Mouse (Mus musculus) liver, embryonic 14.5 days (tissue): ENCODE results near the gene Il6ra. TPM values are rescaled to one million over a fixed set of nuclear protein-coding genes. Genes with fewer than 3 reads are reported as not detected.

Experiments used
- ATAC-seq: fragments of 200-750 bp; cut with Nextera tagmentation; 2 replicates; pipeline ENCODE4 v1.8.0; 2017; ENCODE audit warnings: moderate number of reproducible peaks, mild to moderate bottlenecking, moderate library complexity; ENCODE audit not compliant: insufficient read depth
- DNase-seq, 3 experiments: peaks; one replicate each; pipeline ENCODE4 v3.0.0-alpha.2; 2012 to 2013; ENCODE audit warnings: low read depth in 3 of 3, low spot score in 3 of 3
- H3K27ac ChIP-seq: fragments of 300-500 bp; sonication (generic); 2 replicates; pipeline ENCODE4 v1.5.1; 2014; ENCODE audit warnings: moderate library complexity, mild to moderate bottlenecking, control low read depth, inconsistent platforms
- H3K27me3 ChIP-seq: fragments of 300-500 bp; sonication (generic); 2 replicates; pipeline ENCODE4 v1.6.1; 2014; ENCODE audit warnings: mild to moderate bottlenecking, low read length, moderate library complexity; ENCODE audit not compliant: control insufficient read depth, insufficient read depth
- H3K36me3 ChIP-seq: fragments of 300-500 bp; sonication (generic); replicated peaks from 2 replicates; pipeline ENCODE4 v1.6.1; 2014; ENCODE audit warnings: low read depth; ENCODE audit not compliant: control insufficient read depth, insufficient read depth
- H3K4me1 ChIP-seq, 2 experiments: fragments of 200-500 bp in 1 of 2; fragments of 300-500 bp in 1 of 2; sonication (generic) in 1 of 2; replicated peaks; 2 replicates each; pipeline ENCODE4 v1.6.1; 2012 to 2014; ENCODE audit warnings: antibody characterized with exemption in 1 of 2, inconsistent platforms in 1 of 2, low read length in 1 of 2; ENCODE audit not compliant: control insufficient read depth in 2 of 2, insufficient read depth in 2 of 2
- H3K4me2 ChIP-seq: fragments of 300-500 bp; sonication (generic); 2 replicates; pipeline ENCODE4 v1.6.1; 2014; ENCODE audit warnings: low read depth, mild to moderate bottlenecking, control low read depth, moderate library complexity
- H3K4me3 ChIP-seq, 2 experiments: fragments of 200-500 bp in 1 of 2; fragments of 300-500 bp in 1 of 2; sonication (generic) in 1 of 2; 2 replicates each; pipeline ENCODE4 v1.5.1; 2012 to 2014; ENCODE audit warnings: low read depth in 2 of 2, low read length in 2 of 2, mild to moderate bottlenecking in 2 of 2, control low read depth in 1 of 2, inconsistent platforms in 1 of 2, moderate library complexity in 1 of 2; ENCODE audit not compliant: insufficient read depth in 1 of 2
- H3K9ac ChIP-seq: fragments of 300-500 bp; sonication (generic); replicated peaks from 2 replicates; pipeline ENCODE4 v1.6.1; 2014; ENCODE audit warnings: mild to moderate bottlenecking, control low read depth, moderate library complexity
- H3K9me3 ChIP-seq: fragments of 300-500 bp; sonication (generic); 2 replicates; pipeline ENCODE4 v1.6.1; 2016; ENCODE audit warnings: low read length, mixed read lengths; ENCODE audit not compliant: control insufficient read depth
- CTCF ChIP-seq: IDR thresholded peaks from 2 replicates; pipeline ENCODE4 v1.5.1; 2016; ENCODE audit warnings: antibody characterized with exemption, low read depth, control low read depth
- EP300 ChIP-seq: IDR thresholded peaks from 2 replicates; pipeline ENCODE4 v1.6.1; 2016; ENCODE audit warnings: antibody characterized with exemption, low read depth
- WGBS: fragments of 180-500 bp; shearing (Covaris S2); extraction: QIAGEN DNeasy Blood & Tissue Kit; methylation state at CpG from one replicate; pipeline ENCODE4 v1.1.7; 2014; ENCODE audit not compliant: insufficient replicate concordance; 5-methylcytosine and 5-hydroxymethylcytosine counted together
- polyA plus RNA-seq, 2 experiments: library from polyadenylated mRNA; depleted of rRNA in 1 of 2; stranded (reverse) in 1 of 2; unstranded in 1 of 2; fragments of >200 nt; fragmentation: Nextera tagmentation in 1 of 2; extraction: Ambion mirVana in 1 of 2; gene quantifications; 2 replicates each; pipeline versions ENCODE4 v1.2.1 to v1.2.3; 2012 to 2014

Gene Il6ra
- polyA plus RNA-seq, 2 experiments, result 1.2 to 1.9 TPM

DNA sequence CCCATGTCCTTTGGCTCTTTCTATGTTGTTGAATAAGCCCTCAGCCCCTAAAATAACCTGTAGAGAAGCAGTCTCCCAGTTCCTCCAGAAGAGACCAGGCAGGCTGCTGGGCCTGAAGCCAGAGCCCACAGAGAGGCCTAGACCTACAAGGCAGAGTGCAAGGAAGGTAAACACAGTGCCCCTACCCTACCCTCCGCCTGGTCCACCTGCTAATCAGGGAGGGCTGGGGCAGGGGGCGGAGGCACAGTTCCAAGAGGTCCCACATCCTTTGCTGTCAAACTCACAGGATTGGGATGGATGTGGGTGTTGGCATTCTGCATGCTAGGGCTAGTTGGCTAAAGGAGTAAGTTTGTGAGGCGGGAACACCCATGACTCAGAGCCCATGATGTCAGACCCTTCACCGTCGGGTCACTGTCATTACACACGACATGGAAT lies 871 bp downstream of the Il6ra start:
- Histone ChIP-seq H3K4me3 (peak overlapping the region; percentile 44 to 55; a peak in 3 of 4 replicates), H3K4me2 (peak overlapping the region; percentile 75), H3K27ac (no peak overlapping the region), H3K4me1 (peaks cover 0 to 9% of the 10 kb centered on the region in 2 experiments; a peak in 2 of 4 replicates), H3K9me3 (no peaks in the 10 kb centered on the region), H3K9ac (no peak overlapping the region), H3K27me3 (peaks cover 31% of the 10 kb centered on the region), H3K36me3 (no peaks in the 10 kb centered on the region)
- no peak for TF ChIP-seq CTCF
- TF ChIP-seq EP300, result no peak
- ATAC-seq (no peak), DNase-seq (no peak)
- WGBS, result 31% methylated on average over 6 of the region's 6 CpGs

DNA sequence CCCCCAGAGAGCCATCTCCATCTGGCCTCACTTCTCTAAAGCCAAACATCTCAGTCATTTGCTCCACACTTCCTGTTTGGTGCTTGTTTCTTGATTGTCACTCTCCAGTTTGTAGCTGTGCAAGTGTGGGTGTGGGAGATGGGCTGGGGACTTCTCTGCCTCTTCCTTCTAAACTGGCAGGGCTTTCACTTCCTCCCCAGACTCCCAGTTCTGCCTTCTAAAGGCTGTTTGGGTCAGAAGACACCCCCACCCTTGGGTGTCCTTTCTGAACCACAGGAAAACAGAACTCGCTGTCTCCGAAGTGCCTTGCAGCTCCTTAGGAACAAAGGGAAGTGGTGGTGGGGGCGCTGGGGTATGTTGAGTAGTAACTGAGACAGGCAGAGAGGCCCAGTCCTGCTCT lies 1.8 kb downstream of the Il6ra start:
- TF ChIP-seq CTCF, result no peak
- no peak for TF ChIP-seq EP300
- H3K27me3 ChIP-seq, result peaks cover 31% of the 10 kb centered on the region
- H3K4me3 ChIP-seq, result no peak overlapping the region
- no peak overlapping the region for H3K9ac ChIP-seq
- no peak overlapping the region for H3K27ac ChIP-seq
- ATAC-seq (no peak), DNase-seq (peak in 1 of 3 experiments; percentile 39)
- WGBS, result 27% methylated on average over 3 of the region's 3 CpGs
- H3K4me2 ChIP-seq, result no peak overlapping the region
- H3K4me1 ChIP-seq, result peaks cover 0 to 9% of the 10 kb centered on the region in 2 experiments; a peak in 2 of 4 replicates
- no peaks in the 10 kb centered on the region for H3K9me3 ChIP-seq
- H3K36me3 ChIP-seq, result no peaks in the 10 kb centered on the region

DNA sequence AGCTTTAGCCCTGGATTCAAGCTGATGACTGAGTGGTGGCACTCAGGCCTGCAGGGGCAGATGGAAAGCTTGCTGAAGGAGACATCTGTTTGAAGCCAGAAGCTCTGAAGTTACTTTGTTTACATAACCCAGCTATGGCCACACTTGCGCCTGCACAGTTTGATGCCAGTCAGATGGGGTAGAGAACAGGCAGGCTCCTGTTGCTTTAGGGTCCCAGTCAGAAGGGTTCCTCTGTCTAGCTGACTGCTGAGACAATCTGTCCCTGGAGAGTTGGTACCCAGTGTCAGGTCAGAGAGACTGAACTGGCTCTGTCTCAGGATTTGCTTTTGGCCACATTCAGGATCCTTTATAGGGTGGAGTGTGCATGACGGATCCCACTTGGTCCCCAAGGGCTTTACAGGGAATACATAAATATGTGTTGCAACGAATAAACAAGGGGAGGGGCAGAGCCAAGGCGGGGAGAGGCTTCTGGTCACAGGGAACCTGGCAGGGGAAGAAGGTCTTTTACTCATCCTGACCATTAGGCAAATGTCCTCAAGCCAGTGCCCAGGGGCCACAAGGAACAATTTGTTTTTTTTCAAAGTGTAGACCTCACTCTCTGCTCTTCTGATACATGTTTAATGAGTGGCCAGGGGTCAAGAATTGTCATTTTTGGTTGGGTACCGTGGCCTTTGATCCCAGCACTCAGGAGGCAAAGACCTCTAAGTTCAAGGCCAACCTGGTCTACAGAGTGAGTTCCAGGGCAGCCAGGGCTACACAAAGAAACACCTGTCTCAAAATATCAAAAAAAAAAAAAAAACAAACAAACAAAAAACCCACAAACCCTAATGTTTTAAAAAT lies 3.1 kb downstream of the Il6ra start:
- Histone ChIP-seq H3K9ac (no peak overlapping the region), H3K27ac (no peak overlapping the region)

GRCm38 (mm10) chr3:89908836-89909235 lies 4.2 kb downstream of the Il6ra start:
- no peaks in the 10 kb centered on the region for H3K9me3 ChIP-seq
- peaks cover 0 to 19% of the 10 kb centered on the region in 2 experiments; a peak in 2 of 4 replicates for H3K4me1 ChIP-seq
- H3K4me2 ChIP-seq, result no peak overlapping the region
- WGBS, result 64% methylated on average over 6 of the region's 6 CpGs
- H3K27ac ChIP-seq, result no peak overlapping the region
- ATAC-seq (no peak), DNase-seq (no peak)
- H3K4me3 ChIP-seq, result no peak overlapping the region
- TF ChIP-seq EP300 (no peak), CTCF (no peak)
- peaks cover 23% of the 10 kb centered on the region for H3K27me3 ChIP-seq
- H3K36me3 ChIP-seq, result no peaks in the 10 kb centered on the region
- H3K9ac ChIP-seq, result no peak overlapping the region

More for the DNA sequence above, 3.1 kb downstream of the Il6ra start:
- no peak overlapping the region for H3K4me3 ChIP-seq
- peaks cover 31% of the 10 kb centered on the region for H3K27me3 ChIP-seq
- no peaks in the 10 kb centered on the region for H3K9me3 ChIP-seq
- peaks cover 0 to 19% of the 10 kb centered on the region in 2 experiments; a peak in 2 of 4 replicates for H3K4me1 ChIP-seq
- 44% methylated on average over 5 of the region's 5 CpGs for WGBS
- peak overlapping the region; percentile 8; the same call in 1 of the 2 replicates for H3K4me2 ChIP-seq
- H3K36me3 ChIP-seq, result no peaks in the 10 kb centered on the region
- TF ChIP-seq CTCF, result no peak
- no peak for TF ChIP-seq EP300
- no peak for ATAC-seq
- DNase-seq, result no peak

DNA sequence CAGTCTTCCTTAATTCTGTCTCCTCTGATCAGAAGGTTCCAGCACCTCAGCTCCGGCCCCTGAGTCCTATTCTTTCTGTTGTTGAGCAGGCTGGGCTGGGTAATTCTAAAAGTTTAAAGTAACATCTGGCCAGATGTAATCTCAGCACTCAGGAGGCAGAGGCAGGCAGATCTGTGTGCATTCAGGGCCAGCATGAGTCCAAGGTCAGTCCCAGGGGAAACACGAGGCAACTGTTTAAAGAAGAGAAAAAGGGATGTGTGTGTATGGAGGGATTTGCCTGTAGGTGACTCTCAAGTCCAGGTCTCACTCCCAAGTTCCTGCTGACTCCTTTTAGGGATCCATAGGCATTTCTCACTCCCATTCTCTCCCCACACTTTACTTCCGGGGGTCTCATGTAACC lies 5.2 kb downstream of the Il6ra start:
- Histone ChIP-seq H3K9ac (no peak overlapping the region), H3K27me3 (peaks cover 14% of the 10 kb centered on the region), H3K4me1 (peaks cover 0 to 17% of the 10 kb centered on the region in 2 experiments; a peak in 2 of 4 replicates), H3K27ac (no peak overlapping the region), H3K4me3 (no peak overlapping the region), H3K4me2 (no peak overlapping the region), H3K36me3 (no peaks in the 10 kb centered on the region), H3K9me3 (no peaks in the 10 kb centered on the region)
- DNase-seq (no peak), ATAC-seq (no peak)
- 62% methylated on average over 3 of the region's 3 CpGs for WGBS
- TF ChIP-seq CTCF, result no peak
- TF ChIP-seq EP300, result no peak
